Comparison of ENCODE assay signal across 17 mouse cellular contexts in the genomic region with DNA sequence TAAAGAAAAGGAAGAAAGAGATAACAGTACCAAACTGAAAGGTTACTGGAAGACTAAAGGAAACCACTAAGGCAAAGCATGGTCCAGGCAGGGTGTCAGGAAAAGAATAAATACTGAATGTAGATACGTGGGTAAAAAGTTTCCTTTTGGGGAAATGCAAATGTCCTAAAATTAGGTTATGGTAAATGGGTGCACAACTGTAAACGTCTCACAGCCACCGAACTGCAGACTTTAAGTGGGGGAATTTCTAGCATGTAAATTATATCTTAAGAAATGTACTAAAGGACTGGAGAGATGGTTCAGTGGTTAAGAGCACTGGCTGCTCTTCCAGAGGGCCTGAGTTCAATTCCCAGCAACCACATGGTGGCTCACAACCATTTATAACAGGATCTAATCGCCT.
"Had no signal": no experiment of that assay in that cellular context is flagged by ENCODE, and none has a peak within 500 bp of the region (broad histone marks: within the 10 kb centered on the region; RNA-seq: fewer than 3 reads in every experiment).

No protein-coding gene starts in this region.

- H3K9me3 ChIP-seq: neural tube, embryonic 12.5 days; neural tube, embryonic 13.5 days; neural tube, embryonic 15.5 days; stomach, embryonic 15.5 days had no signal

- H3K9ac ChIP-seq: neural tube, embryonic 12.5 days; neural tube, embryonic 13.5 days; neural tube, embryonic 15.5 days; stomach, embryonic 15.5 days had no signal

- H3K27me3 ChIP-seq: neural tube, embryonic 12.5 days; neural tube, embryonic 13.5 days; neural tube, embryonic 15.5 days; stomach, embryonic 15.5 days had no signal

- H3K4me3 ChIP-seq: neural tube, embryonic 12.5 days; neural tube, embryonic 13.5 days; neural tube, embryonic 15.5 days; stomach, embryonic 15.5 days had no signal

- H3K36me3 ChIP-seq: neural tube, embryonic 12.5 days; neural tube, embryonic 13.5 days; neural tube, embryonic 15.5 days; stomach, embryonic 15.5 days had no signal

- H3K4me1 ChIP-seq: neural tube, embryonic 12.5 days; neural tube, embryonic 13.5 days; neural tube, embryonic 15.5 days had no signal

- H3K4me2 ChIP-seq: neural tube, embryonic 12.5 days; neural tube, embryonic 13.5 days; neural tube, embryonic 15.5 days; stomach, embryonic 15.5 days had no signal

- H3K27ac ChIP-seq: neural tube, embryonic 12.5 days; neural tube, embryonic 13.5 days; neural tube, embryonic 15.5 days; stomach, embryonic 15.5 days; stomach, postnatal 0 days had no signal

- DNase-seq: retina, postnatal 1 day; right cerebral cortex, adult 18-20 months; right cerebral cortex, postnatal 14 days; right cerebral cortex, postnatal 25 days; right cerebral cortex, postnatal 4 days; spleen, adult 18-20 months; thymus, adult 18-20 months; thymus, adult 2 months; thymus, postnatal 14 days; thymus, postnatal 25 days; thymus, postnatal 36 days; thymus, postnatal 4 days had no signal
